Mouse (Mus musculus): Measurements from ENCODE around the gene Gm20388.

DNA sequence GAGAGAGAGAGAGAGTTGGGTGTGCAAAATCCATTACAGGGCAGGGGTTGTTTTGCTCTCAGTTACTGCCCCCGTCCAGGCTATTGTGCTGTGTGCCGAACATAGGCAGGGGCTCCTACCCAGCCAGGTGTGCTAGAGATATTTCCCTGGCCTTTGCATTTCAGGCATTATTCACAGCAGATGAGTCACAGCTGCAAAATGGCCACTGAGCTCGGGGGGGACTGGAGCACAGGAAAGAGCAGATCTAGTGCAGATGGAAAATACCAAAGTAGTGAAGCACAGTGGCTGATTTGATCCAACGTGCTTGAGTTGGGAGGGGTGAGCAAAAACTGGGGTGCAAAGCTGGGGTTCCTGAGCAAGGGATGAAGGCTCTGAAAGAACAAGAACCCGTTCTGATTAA, 210.3 kb downstream of the Gm20388 start:
- TF ChIP-seq POLR2A (IDR thresholded peaks at IDR 0.05; ENCODE audit: borderline replicate concordance, insufficient read depth, low read length) = no peak
- no peak for TF ChIP-seq CTCF (IDR thresholded peaks at IDR 0.05; ENCODE audit: borderline replicate concordance, insufficient read depth, low read depth, low read length)
